Mouse (Mus musculus) splenic B cell, adult 2 months (primary cell): ENCODE results near the gene Serpinb9d.
"Not testable (repeated sequence)": the region's sequence is repeated elsewhere in the genome, so short reads cannot be mapped to it uniquely, and the experiment has no call there.

Source experiments
- DNase-seq: peaks from one replicate; pipeline ENCODE4 v3.0.0-alpha.2; 2011; ENCODE audit warnings: low read depth, low spot score
- H3K27me3 ChIP-seq: 2 replicates; pipeline ENCODE4 v1.6.1; 2012; ENCODE audit warnings: mild to moderate bottlenecking, low read length, moderate library complexity, mixed read lengths; ENCODE audit not compliant: control insufficient read depth, poor library complexity, insufficient read depth, severe bottlenecking
- H3K36me3 ChIP-seq: 2 replicates; pipeline ENCODE4 v1.6.1; 2012; ENCODE audit warnings: mild to moderate bottlenecking, low read length, moderate library complexity, mixed read lengths; ENCODE audit not compliant: control insufficient read depth, poor library complexity, insufficient read depth, severe bottlenecking

The Serpinb9d gene

DNA sequence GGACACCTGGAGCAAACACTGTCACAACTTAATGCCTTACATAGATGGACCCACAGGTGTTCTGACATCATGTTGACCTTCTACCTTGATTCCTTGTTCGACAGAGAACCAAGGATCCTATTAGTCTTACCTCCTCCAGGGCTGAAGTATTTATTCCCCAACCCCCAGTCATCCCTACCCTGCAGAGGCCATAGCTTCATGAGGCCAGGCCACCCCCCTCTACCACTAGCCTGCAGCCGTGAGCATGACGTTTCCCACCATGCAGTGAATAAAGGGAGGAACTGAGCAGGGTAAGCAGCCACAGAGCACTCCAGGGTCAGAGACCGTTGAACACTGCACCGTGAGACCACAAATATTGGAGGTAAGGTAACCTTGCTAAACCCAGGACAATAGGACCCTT is at the start of gene Serpinb9d:
Serpinb9d (plus strand) TSS at position 301 of the 400 bp plus-strand sequence.
- Histone ChIP-seq H3K36me3 (no peaks in the 10 kb centered on the region), H3K27me3 (no peaks in the 10 kb centered on the region)
- no peak for DNase-seq

DNA sequence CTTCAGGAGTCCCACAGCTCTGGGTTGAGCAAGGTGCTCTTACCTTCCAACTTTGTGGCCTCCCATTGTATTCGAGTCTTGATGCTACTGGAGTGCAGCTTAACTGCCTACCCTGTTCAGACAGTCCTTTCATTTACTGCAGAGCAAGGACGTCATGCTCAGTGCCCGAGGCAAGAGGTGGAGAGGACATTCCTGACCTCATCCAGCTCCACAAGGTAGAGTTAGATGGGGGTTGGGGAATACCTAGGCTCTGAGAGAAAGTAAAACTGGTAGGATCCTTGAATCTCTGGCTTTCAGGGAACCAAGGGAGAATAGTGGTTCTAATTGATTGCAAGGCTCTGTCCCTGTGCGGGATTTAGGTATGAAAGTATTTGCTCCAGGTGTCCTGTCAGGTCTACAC is 33.1 kb upstream of the Serpinb9d start, which contains the start of gene Serpinb9c:
Serpinb9c (minus strand) TSS at position 101 of the 400 bp plus-strand sequence.
- Histone ChIP-seq H3K27me3 (no peaks in the 10 kb centered on the region), H3K36me3 (no peaks in the 10 kb centered on the region)
- no peak for DNase-seq

DNA sequence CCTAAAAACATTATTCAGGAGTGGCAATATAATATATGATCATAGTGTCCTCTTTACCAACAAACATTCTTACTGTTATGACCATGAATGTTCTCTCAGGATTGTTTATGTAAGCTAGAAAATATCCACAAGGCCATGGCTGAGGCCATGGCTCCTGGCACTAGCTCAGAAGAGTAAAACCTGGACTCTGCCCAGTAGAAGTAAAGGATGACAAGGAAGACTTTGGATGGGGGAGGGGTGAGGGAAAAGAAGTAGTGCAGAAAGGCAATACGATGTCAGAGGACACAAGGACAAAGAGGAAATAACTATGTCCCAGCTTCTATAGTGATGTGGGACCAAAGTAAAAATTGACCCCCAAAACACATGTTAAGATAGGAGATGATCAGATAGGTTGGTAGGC is 2.3 kb upstream of the Serpinb9d start:
- not testable (repeated sequence) for H3K27me3 ChIP-seq, H3K36me3 ChIP-seq, DNase-seq

DNA sequence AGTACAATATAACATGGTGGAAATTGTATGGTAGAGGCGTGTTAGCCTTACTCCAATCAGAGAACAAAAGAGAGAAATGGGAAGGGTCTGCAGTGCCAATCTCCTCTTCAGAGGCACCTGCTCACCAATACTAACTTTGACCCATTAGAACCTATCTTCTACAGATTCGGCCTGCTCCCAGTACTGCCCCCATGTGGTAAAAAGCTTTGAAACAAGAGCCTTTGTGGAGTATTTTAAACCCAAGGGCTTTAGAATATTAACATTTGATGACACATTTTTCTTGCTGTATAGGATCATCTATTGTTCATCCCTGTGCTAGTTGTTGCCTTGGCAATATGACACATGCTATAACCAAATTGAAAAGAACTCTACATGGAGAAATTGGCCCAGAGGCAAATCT is 7.0 kb downstream of the Serpinb9d start:
- DNase-seq: peak; percentile 1
- H3K36me3 ChIP-seq: no peaks in the 10 kb centered on the region
- H3K27me3 ChIP-seq: no peaks in the 10 kb centered on the region

DNA sequence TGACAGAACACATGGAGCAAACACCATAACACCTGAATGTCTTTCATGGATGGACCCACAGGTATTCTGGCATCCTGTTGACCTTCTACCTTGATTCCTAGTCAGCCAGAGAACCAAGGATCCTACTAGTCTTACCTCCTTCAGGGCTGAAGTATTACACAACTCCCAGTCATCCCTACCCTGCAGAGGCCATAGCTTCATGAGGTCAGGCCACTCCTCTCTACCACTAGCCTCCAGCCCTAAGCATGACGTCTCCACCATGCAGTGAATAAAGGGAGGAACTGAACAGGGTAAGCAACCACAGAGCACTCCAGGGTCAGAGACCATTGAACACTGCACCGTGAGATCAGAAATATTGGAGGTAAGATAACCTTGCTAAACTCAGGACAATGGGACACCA is 56.6 kb downstream of the Serpinb9d start, which contains the start of gene Serpinb9e:
Serpinb9e (plus strand) TSS at position 301 of the 400 bp plus-strand sequence.
- not testable (repeated sequence) for H3K27me3 ChIP-seq, H3K36me3 ChIP-seq, DNase-seq
